Mouse (Mus musculus) left cerebral cortex, postnatal 4 days (tissue): ENCODE measurements at regions not wholly inside any gene's neighbourhood (a gene's known extent, or its start where the extent isn't known, plus 50 kb on each side); places are given as distances from the start of the nearest gene placed in this dataset.
"Not testable (repeated sequence)": the region's sequence is repeated elsewhere in the genome, so short reads cannot be mapped to it uniquely, and the experiment has no call there.

Experiments
- DNase-seq: peaks from one replicate; pipeline ENCODE4 v3.0.0-alpha.2; 2022
- intact Hi-C: fragments of 180-260 bp; cut with DNase I; formaldehyde crosslinking; loops from one replicate; pipeline ENCODE4 v1.15.1; 2025

GRCm38 (mm10) chrX:151708055-151708670 lies 92.4 kb upstream of the Huwe1 start:
- intact Hi-C loops, result not testable (repeated sequence)
- peak; percentile 79 for DNase-seq
